9 mouse cellular contexts compared by ENCODE assay signal in genomic region chr10:41015654-41016053, GRCm38 (mm10). TPM values are rescaled to one million over a fixed set of nuclear protein-coding genes. Genes with fewer than 3 reads are reported as not detected.
DNase-seq lines count a peak whose midpoint lies in the region; ATAC-seq lines count a peak whose summit lies in the region.
"Had no signal": no experiment of that assay in that cellular context is flagged by ENCODE, and none has a peak within 500 bp of the region (broad histone marks: within the 10 kb centered on the region; RNA-seq: fewer than 3 reads in every experiment).

No protein-coding gene starts in this region.

- peak; percentile 23 for DNase-seq in kidney, adult 11 months
- DNase-seq in brain, adult 2 months (ENCODE audit: low read depth, low spot score) = peak; percentile 82
- DNase-seq in forebrain, embryonic 10.5 days (ENCODE audit: extremely low spot score, low spot score) = peak; percentile 66
- peak; percentile 83 for DNase-seq in liver
- peak; percentile 72 for DNase-seq in neural tube, embryonic 11.5 days (ENCODE audit: low spot score)
- peak; percentile 27 to 28 for DNase-seq in urinary bladder, postnatal 36 days (ENCODE audit: low spot score in 2 of 2)

- no peaks in the 10 kb centered on the region for H3K4me1 ChIP-seq in kidney, embryonic 14.5 days (ENCODE audit: control insufficient read depth, insufficient read depth, low read length)
- no peaks in the 10 kb centered on the region for H3K4me1 ChIP-seq in forebrain, embryonic 10.5 days
- H3K4me1 ChIP-seq in kidney, embryonic 15.5 days = no peaks in the 10 kb centered on the region
- H3K4me1 ChIP-seq in neural tube, embryonic 11.5 days (ENCODE audit: control insufficient read depth, insufficient read depth, low read length) = no peaks in the 10 kb centered on the region
- H3K4me1 ChIP-seq: embryonic facial prominence, embryonic 12.5 days had no signal

- H3K27ac ChIP-seq in kidney, embryonic 14.5 days (ENCODE audit: low read depth, low read length) = no peak overlapping the region
- no peak overlapping the region for H3K27ac ChIP-seq in forebrain, embryonic 10.5 days
- H3K27ac ChIP-seq in kidney, embryonic 15.5 days = no peak overlapping the region
- no peak overlapping the region for H3K27ac ChIP-seq in neural tube, embryonic 11.5 days (ENCODE audit: low read depth, low read length)
- H3K27ac ChIP-seq: embryonic facial prominence, embryonic 12.5 days had no signal

- no peak overlapping the region for H3K4me2 ChIP-seq in kidney, embryonic 14.5 days (replicated peaks; ENCODE audit: low read depth, low read length)
- H3K4me2 ChIP-seq in kidney, embryonic 15.5 days = no peak overlapping the region
- no peak overlapping the region for H3K4me2 ChIP-seq in neural tube, embryonic 11.5 days (ENCODE audit: low read depth)
- H3K4me2 ChIP-seq: embryonic facial prominence, embryonic 12.5 days had no signal

- H3K36me3 ChIP-seq in kidney, embryonic 14.5 days (ENCODE audit: control insufficient read depth, insufficient read depth, low read length) = no peaks in the 10 kb centered on the region
- H3K36me3 ChIP-seq in forebrain, embryonic 10.5 days (replicated peaks) = no peaks in the 10 kb centered on the region
- no peaks in the 10 kb centered on the region for H3K36me3 ChIP-seq in kidney, embryonic 15.5 days
- H3K36me3 ChIP-seq in neural tube, embryonic 11.5 days (ENCODE audit: control insufficient read depth, insufficient read depth, low read length) = no peaks in the 10 kb centered on the region
- H3K36me3 ChIP-seq: embryonic facial prominence, embryonic 12.5 days had no signal

- no peak overlapping the region for H3K4me3 ChIP-seq in kidney, embryonic 14.5 days (ENCODE audit: low read length)
- H3K4me3 ChIP-seq in forebrain, embryonic 10.5 days = no peak overlapping the region
- no peak overlapping the region for H3K4me3 ChIP-seq in kidney, embryonic 15.5 days (replicated peaks)
- no peak overlapping the region for H3K4me3 ChIP-seq in neural tube, embryonic 11.5 days (ENCODE audit: low read depth, low read length)
- H3K4me3 ChIP-seq: embryonic facial prominence, embryonic 12.5 days had no signal

- no peaks in the 10 kb centered on the region for H3K27me3 ChIP-seq in kidney, embryonic 14.5 days (ENCODE audit: control insufficient read depth, insufficient read depth, low read length)
- H3K27me3 ChIP-seq in forebrain, embryonic 10.5 days (ENCODE audit: poor library complexity, severe bottlenecking) = no peaks in the 10 kb centered on the region
- H3K27me3 ChIP-seq in kidney, embryonic 15.5 days = no peaks in the 10 kb centered on the region
- no peaks in the 10 kb centered on the region for H3K27me3 ChIP-seq in neural tube, embryonic 11.5 days (ENCODE audit: control insufficient read depth, insufficient read depth, low read length)
- H3K27me3 ChIP-seq: embryonic facial prominence, embryonic 12.5 days had no signal

- H3K9ac ChIP-seq in kidney, embryonic 14.5 days (ENCODE audit: low read depth, low read length) = no peak overlapping the region
- no peak overlapping the region for H3K9ac ChIP-seq in kidney, embryonic 15.5 days
- no peak overlapping the region for H3K9ac ChIP-seq in neural tube, embryonic 11.5 days (ENCODE audit: low read length)
- H3K9ac ChIP-seq: embryonic facial prominence, embryonic 12.5 days had no signal

- WGBS in kidney, embryonic 14.5 days = 38% methylated on average over 4 of the region's 4 CpGs
- 39% methylated on average over 4 of the region's 4 CpGs for WGBS in forebrain, embryonic 10.5 days
- WGBS in kidney, embryonic 15.5 days = 35% methylated on average over 4 of the region's 4 CpGs
- WGBS in neural tube, embryonic 11.5 days = 33% methylated on average over 4 of the region's 4 CpGs

- no peak for ATAC-seq in kidney, embryonic 14.5 days (ENCODE audit: low FRiP score, low TSS enrichment)
- 0 out of 2 replicates have a peak, but pooled peaks have one; percentile 22 for ATAC-seq in kidney, embryonic 15.5 days (replicated peaks; ENCODE audit: low FRiP score)
- ATAC-seq in neural tube, embryonic 11.5 days (ENCODE audit: insufficient read depth, low FRiP score, low TSS enrichment) = no peak

- H3K9me3 ChIP-seq in kidney, embryonic 14.5 days (ENCODE audit: control insufficient read depth, low read length) = no peaks in the 10 kb centered on the region
- no peaks in the 10 kb centered on the region for H3K9me3 ChIP-seq in forebrain, embryonic 10.5 days
- H3K9me3 ChIP-seq in kidney, embryonic 15.5 days (replicated peaks) = no peaks in the 10 kb centered on the region
- no peaks in the 10 kb centered on the region for H3K9me3 ChIP-seq in neural tube, embryonic 11.5 days (ENCODE audit: control insufficient read depth, low read length)
- H3K9me3 ChIP-seq: embryonic facial prominence, embryonic 12.5 days had no signal

RNA-seq across cellular contexts. Expression of gene Gpr6, which starts 56.4 kb away (rescaled TPM):
- not detected in 2 replicates for polyA plus RNA-seq in kidney, embryonic 14.5 days (2014; fragmentation: Nextera tagmentation; extraction: Ambion mirVana)
- polyA plus RNA-seq in forebrain, embryonic 10.5 days (2016; fragmentation: Nextera tagmentation; extraction: Ambion mirVana) = not detected in 2 replicates
- 0.12 TPM in 1 of 2 replicates, not detected in the other for polyA plus RNA-seq in kidney, embryonic 15.5 days (2015; fragmentation: Nextera tagmentation; extraction: Ambion mirVana)
- polyA plus RNA-seq in neural tube, embryonic 11.5 days (2014; fragmentation: Nextera tagmentation; extraction: Ambion mirVana) = not detected in 2 replicates
- polyA plus RNA-seq: embryonic facial prominence, embryonic 12.5 days had no signal

Comparison
In these comparisons a context has a peak if more than half of its experiments do, and no peak if none do; other contexts are left out.
1. DNase-seq: peak in every context shown above with its lines; median percentile 83 in liver; 82 in brain, adult 2 months; 72 in neural tube, embryonic 11.5 days; 66 in forebrain, embryonic 10.5 days; 28 in urinary bladder, postnatal 36 days; 23 in kidney, adult 11 months.